ENCODE assay signal across 8 mouse cellular contexts in the genomic region with DNA sequence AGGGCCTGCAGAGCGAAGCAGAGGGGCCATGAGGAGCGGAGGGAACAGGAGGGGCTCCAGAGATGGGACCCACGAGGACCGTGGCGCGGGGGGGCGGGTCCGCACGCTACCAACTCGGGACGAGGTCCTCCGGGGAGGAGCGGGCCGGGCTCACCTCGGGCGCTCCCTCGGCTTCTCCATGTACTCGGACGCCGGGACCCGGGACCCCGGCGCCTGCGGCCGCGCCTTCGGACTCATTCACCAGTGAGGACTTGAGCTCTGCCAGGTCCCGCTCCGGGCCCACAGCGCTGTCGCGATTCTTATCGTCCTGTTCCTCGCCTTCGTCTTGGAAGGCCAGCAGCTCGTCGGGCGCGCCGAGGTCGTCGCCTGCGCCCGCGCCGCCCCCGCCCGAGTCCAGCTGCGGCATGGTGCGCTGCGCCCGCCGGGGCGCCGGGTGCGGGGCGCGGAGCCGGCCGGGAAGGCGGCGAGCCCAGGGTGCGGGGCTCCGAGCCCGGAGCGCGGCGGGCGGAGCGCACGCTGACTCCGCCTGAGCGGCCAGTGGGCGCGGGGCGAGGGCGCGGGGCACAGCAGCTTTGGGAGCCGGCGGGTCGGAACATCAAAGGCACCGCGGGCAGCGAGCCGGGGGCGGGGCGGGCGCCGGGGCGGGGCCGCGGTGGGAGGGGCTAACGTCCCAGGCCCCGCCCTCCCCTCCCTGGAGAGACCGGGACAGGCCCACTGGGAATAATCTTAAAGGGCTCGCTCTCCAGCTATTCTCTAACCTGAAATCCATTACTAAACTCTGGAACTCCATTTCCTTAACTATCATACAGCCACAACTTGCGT. TPM values are rescaled to one million over a fixed set of nuclear protein-coding genes. Genes with fewer than 3 reads are reported as not detected.
DNase-seq lines count a peak whose midpoint lies in the region; ATAC-seq lines count a peak whose summit lies in the region.

Gene Tcf7 (minus strand): TSS at position 241 of the 822 bp plus-strand sequence.

- H3K4me1 ChIP-seq in heart, embryonic 13.5 days: peaks cover 38% of the 10 kb centered on the region
- peaks cover 55% of the 10 kb centered on the region for H3K4me1 ChIP-seq in kidney, embryonic 15.5 days
- H3K4me1 ChIP-seq in lung, embryonic 16.5 days (replicated peaks; ENCODE audit: control insufficient read depth, insufficient read depth, low read length): peaks cover 35% of the 10 kb centered on the region

- peaks cover 39% of the 10 kb centered on the region for H3K27me3 ChIP-seq in heart, embryonic 13.5 days (replicated peaks)
- H3K27me3 ChIP-seq in kidney, embryonic 15.5 days: peaks cover 31% of the 10 kb centered on the region; the same call in 1 of the 2 replicates
- no peaks in the 10 kb centered on the region for H3K27me3 ChIP-seq in lung, embryonic 16.5 days (ENCODE audit: control insufficient read depth, insufficient read depth, low read depth, low read length)

- peak within 1 kb of the TSS; percentile 85 for H3K9ac ChIP-seq in heart, embryonic 13.5 days
- peak within 1 kb of the TSS; percentile 61 for H3K9ac ChIP-seq in kidney, embryonic 15.5 days
- peak within 1 kb of the TSS; percentile 73 for H3K9ac ChIP-seq in lung, embryonic 16.5 days (ENCODE audit: low read length)

- H3K27ac ChIP-seq in heart, embryonic 13.5 days (replicated peaks): no peak within 1 kb of the TSS; the same call in 1 of the 2 replicates
- H3K27ac ChIP-seq in kidney, embryonic 15.5 days: peak within 1 kb of the TSS; percentile 47
- peak within 1 kb of the TSS; percentile 82 for H3K27ac ChIP-seq in lung, embryonic 16.5 days (ENCODE audit: low read length)

- H3K4me2 ChIP-seq in heart, embryonic 13.5 days: peak within 1 kb of the TSS; percentile 85
- H3K4me2 ChIP-seq in kidney, embryonic 15.5 days: peak within 1 kb of the TSS; percentile 87
- H3K4me2 ChIP-seq in lung, embryonic 16.5 days (ENCODE audit: low read depth, low read length): peak within 1 kb of the TSS; percentile 88

- DNase-seq in left cerebral cortex, postnatal 4 days: peak; percentile 61
- no peak for DNase-seq in left cerebral cortex, adult 11 months (ENCODE audit: low spot score)
- peak; percentile 83 for DNase-seq in embryo, embryonic 10.5 days (ENCODE audit: low spot score)
- DNase-seq in retina, adult 2 months (ENCODE audit: low read depth, low spot score): peak; percentile 41
- no peak for DNase-seq in T-cell, adult 2 months (ENCODE audit: low spot score)

- intact Hi-C loops in left cerebral cortex, postnatal 4 days (cut with DNase I): no loop called here

- H3K9me3 ChIP-seq in heart, embryonic 13.5 days: no peaks in the 10 kb centered on the region
- no peaks in the 10 kb centered on the region for H3K9me3 ChIP-seq in kidney, embryonic 15.5 days (replicated peaks)
- no peaks in the 10 kb centered on the region for H3K9me3 ChIP-seq in lung, embryonic 16.5 days (ENCODE audit: control insufficient read depth, low read length)

- WGBS in heart, embryonic 13.5 days: under 1% methylated on average over 71 of the region's 97 CpGs
- WGBS in kidney, embryonic 15.5 days: under 1% methylated on average over 90 of the region's 97 CpGs
- under 1% methylated on average over 67 of the region's 97 CpGs for WGBS in lung, embryonic 16.5 days

- H3K4me3 ChIP-seq in heart, embryonic 13.5 days: peak within 1 kb of the TSS; percentile 73
- H3K4me3 ChIP-seq in kidney, embryonic 15.5 days (replicated peaks): peak within 1 kb of the TSS; percentile 68
- H3K4me3 ChIP-seq in lung, embryonic 16.5 days (ENCODE audit: low read length): peak within 1 kb of the TSS; percentile 77

- ATAC-seq in heart, embryonic 13.5 days (ENCODE audit: extremely low read depth, insufficient number of reproducible peaks, low FRiP score, low TSS enrichment): peak; percentile 64
- peak; percentile 77 for ATAC-seq in kidney, embryonic 15.5 days (replicated peaks; ENCODE audit: low FRiP score)
- ATAC-seq in lung, embryonic 16.5 days (ENCODE audit: low read depth): peak; percentile 86

- no peaks in the 10 kb centered on the region for H3K36me3 ChIP-seq in heart, embryonic 13.5 days
- H3K36me3 ChIP-seq in kidney, embryonic 15.5 days: 0 out of 2 replicates have a peak, but pooled peaks cover 9% of the 10 kb centered on the region
- 0 out of 2 replicates have a peak, but pooled peaks cover 2% of the 10 kb centered on the region for H3K36me3 ChIP-seq in lung, embryonic 16.5 days (ENCODE audit: control insufficient read depth, insufficient read depth, low read length)

RNA-seq across cellular contexts. Expression of gene Tcf7, which starts in this region (rescaled TPM):
- total RNA-seq in left cerebral cortex, postnatal 4 days (2021): 1 to 10 TPM; 6.9 to 7.3 TPM
- 3.5 and 4.3 TPM in 2 replicates for polyA plus RNA-seq in heart, embryonic 13.5 days (2015; fragmentation: Nextera tagmentation; extraction: Ambion mirVana)
- 15.4 and 15.5 TPM in 2 replicates for polyA plus RNA-seq in kidney, embryonic 15.5 days (2015; fragmentation: Nextera tagmentation; extraction: Ambion mirVana)
- 16.4 and 19.9 TPM in 2 replicates for polyA plus RNA-seq in lung, embryonic 16.5 days (2015; fragmentation: Nextera tagmentation; extraction: Ambion mirVana)

Comparison
In these comparisons a context has a peak if more than half of its experiments do, and no peak if none do; other contexts are left out.
1. DNase-seq: peak in left cerebral cortex, postnatal 4 days (single experiment), embryo, embryonic 10.5 days (single experiment) and retina, adult 2 months (single experiment); none in left cerebral cortex, adult 11 months (single experiment) and T-cell, adult 2 months (single experiment).
2. Peak in every context shown above with its lines, with median percentiles within 50 percentile points of each other: ATAC-seq, H3K4me2 ChIP-seq, H3K4me3 ChIP-seq and H3K9ac ChIP-seq.